Mouse (Mus musculus) CH12.LX (cell line): ENCODE measurements around the gene Gas7. TPM values are rescaled to one million over a fixed set of nuclear protein-coding genes. Genes with fewer than 3 reads are reported as not detected.
A peak's percentile ranks its signal among the peaks of the same experiment; 100 is the strongest.

Experiments
- DNase-seq: peaks from one replicate; pipeline ENCODE4 v3.0.0-alpha.2; 2013; ENCODE audit errors: extremely low read depth
- H3K27ac ChIP-seq: 2 replicates; pipeline ENCODE4 v1.5.1; 2012; ENCODE audit warnings: low read depth, mild to moderate bottlenecking, control low read depth, moderate library complexity; ENCODE audit not compliant: insufficient read depth
- H3K27me3 ChIP-seq: replicated peaks from 2 replicates; pipeline ENCODE3; 2012; ENCODE audit warnings: inconsistent platforms
- H3K36me3 ChIP-seq, 2 experiments: replicated peaks in 1 of 2; 2 replicates each; pipeline versions ENCODE3 to v1.6.1; 2012; ENCODE audit warnings: inconsistent platforms in 1 of 2, low read length in 1 of 2, mild to moderate bottlenecking in 1 of 2, mixed read lengths in 1 of 2, moderate library complexity in 1 of 2; ENCODE audit not compliant: control insufficient read depth in 1 of 2, insufficient read depth in 1 of 2
- H3K4me1 ChIP-seq, 2 experiments: 2 replicates each; pipeline ENCODE4 v1.6.1; 2012; ENCODE audit warnings: inconsistent platforms in 1 of 2, moderate library complexity in 1 of 2; ENCODE audit not compliant: insufficient read depth in 2 of 2, control insufficient read depth in 1 of 2
- H3K4me2 ChIP-seq: 2 replicates; pipeline ENCODE4 v1.6.1; 2012; ENCODE audit warnings: low read depth, mild to moderate bottlenecking, control low read depth; ENCODE audit not compliant: poor library complexity, insufficient read depth, severe bottlenecking
- H3K4me3 ChIP-seq, 3 experiments: fragments of 150-350 bp in 1 of 3; sonication (generic) in 1 of 3; replicated peaks in 1 of 3; 2 replicates each; pipeline versions ENCODE3 to v1.5.1; 2011 to 2012; ENCODE audit warnings: low read depth in 2 of 3, low read length in 2 of 3, mild to moderate bottlenecking in 2 of 3, moderate library complexity in 2 of 3, control low read depth in 1 of 3, improper control_type of control experiment in 1 of 3, inconsistent platforms in 1 of 3, mixed read lengths in 1 of 3; ENCODE audit not compliant: poor library complexity in 1 of 3
- H3K79me2 ChIP-seq: replicated peaks from 2 replicates; pipeline ENCODE4 v1.6.1; 2012; ENCODE audit warnings: mild to moderate bottlenecking, moderate library complexity; ENCODE audit not compliant: control insufficient read depth, poor library complexity, insufficient read depth, severe bottlenecking; ENCODE audit errors: extremely low read depth
- H3K9ac ChIP-seq: 2 replicates; pipeline ENCODE4 v1.6.1; 2012; ENCODE audit warnings: low read depth, mild to moderate bottlenecking, control low read depth, moderate library complexity; ENCODE audit not compliant: insufficient read depth
- H3K9me3 ChIP-seq: replicated peaks from 2 replicates; pipeline ENCODE3; 2012; ENCODE audit warnings: low read length, inconsistent platforms, mixed read lengths
- CHD2 ChIP-seq: IDR thresholded peaks from 2 replicates; pipeline ENCODE4 v1.6.1; 2011; ENCODE audit warnings: low read length, improper control_type of control experiment
- CTCF ChIP-seq, 2 experiments: IDR thresholded peaks in 1 of 2; conservative IDR thresholded peaks in 1 of 2; 2 replicates each; pipeline ENCODE4 v1.5.1; 2011 to 2012; ENCODE audit warnings: low read depth in 2 of 2, low read length in 2 of 2, improper control_type of control experiment in 1 of 2, inconsistent platforms in 1 of 2, mild to moderate bottlenecking in 1 of 2, moderate library complexity in 1 of 2
- E2F4 ChIP-seq: IDR thresholded peaks from 2 replicates; pipeline ENCODE4 v1.6.1; 2011; ENCODE audit warnings: low read depth, low read length, improper control_type of control experiment; ENCODE audit not compliant: insufficient replicate concordance
- ELF1 ChIP-seq: IDR thresholded peaks from 2 replicates; pipeline ENCODE4 v1.6.1; 2014; ENCODE audit warnings: low read depth, mild to moderate bottlenecking, inconsistent platforms, low read length, improper control_type of control experiment
- EP300 ChIP-seq: IDR thresholded peaks from 2 replicates; pipeline ENCODE4 v1.6.1; 2011; ENCODE audit warnings: low read length, improper control_type of control experiment
- ETS1 ChIP-seq: conservative IDR thresholded peaks from 2 replicates; pipeline ENCODE4 v1.6.1; 2012; ENCODE audit warnings: low read depth, mild to moderate bottlenecking, inconsistent platforms, low read length, improper control_type of control experiment, moderate library complexity
- HCFC1 ChIP-seq: IDR thresholded peaks from 2 replicates; pipeline ENCODE4 v1.6.1; 2012; ENCODE audit warnings: low read depth, mild to moderate bottlenecking, inconsistent platforms, low read length, improper control_type of control experiment
- JUN ChIP-seq: IDR thresholded peaks from 2 replicates; pipeline ENCODE4 v1.6.1; 2011; ENCODE audit warnings: low read depth, mild to moderate bottlenecking, low read length, improper control_type of control experiment, moderate library complexity; ENCODE audit not compliant: insufficient read depth
- JUND ChIP-seq: conservative IDR thresholded peaks from 2 replicates; pipeline ENCODE4 v1.6.1; 2011; ENCODE audit warnings: low read depth, low read length, improper control_type of control experiment
- MAFK ChIP-seq: IDR thresholded peaks from 2 replicates; pipeline ENCODE4 v1.6.1; 2011; ENCODE audit warnings: low read length, improper control_type of control experiment; ENCODE audit not compliant: insufficient replicate concordance
- MAX ChIP-seq: IDR thresholded peaks from 2 replicates; pipeline ENCODE4 v1.6.1; 2011; ENCODE audit warnings: low read length, improper control_type of control experiment
- MXI1 ChIP-seq: IDR thresholded peaks from 2 replicates; pipeline ENCODE4 v1.6.1; 2011; ENCODE audit warnings: mild to moderate bottlenecking, low read depth, low read length, improper control_type of control experiment
- MYC ChIP-seq: IDR thresholded peaks from 2 replicates; pipeline ENCODE4 v1.6.1; 2011; ENCODE audit warnings: low read depth, mild to moderate bottlenecking, improper control_type of control experiment, low read length
- NELFE ChIP-seq: IDR thresholded peaks from 2 replicates; pipeline ENCODE4 v1.6.1; 2011; ENCODE audit warnings: low read depth, low read length, improper control_type of control experiment
- NRF1 ChIP-seq: IDR thresholded peaks from 2 replicates; pipeline ENCODE4 v1.6.1; 2014; ENCODE audit warnings: low read depth, mild to moderate bottlenecking, inconsistent platforms, low read length, improper control_type of control experiment, moderate library complexity
- POLR2A ChIP-seq: IDR thresholded peaks from 2 replicates; pipeline ENCODE4 v1.6.1; 2011; ENCODE audit warnings: low read depth, mild to moderate bottlenecking, improper control_type of control experiment, low read length
- RAD21 ChIP-seq: IDR thresholded peaks from 2 replicates; pipeline ENCODE4 v1.6.1; 2011; ENCODE audit warnings: low read depth, mild to moderate bottlenecking, low read length, improper control_type of control experiment, moderate library complexity
- TBP ChIP-seq: conservative IDR thresholded peaks from 2 replicates; pipeline ENCODE4 v1.6.1; 2011; ENCODE audit warnings: low read depth, low read length, improper control_type of control experiment
- ZMIZ1 ChIP-seq: IDR thresholded peaks from 2 replicates; pipeline ENCODE4 v1.6.1; 2012; ENCODE audit warnings: low read depth, mild to moderate bottlenecking, inconsistent platforms, low read length, improper control_type of control experiment
- ZNF384 ChIP-seq: IDR thresholded peaks from 2 replicates; pipeline ENCODE4 v1.6.1; 2012; ENCODE audit warnings: low read depth, low read length, improper control_type of control experiment, inconsistent platforms
- dilution Hi-C: fragments of 300-500 bp; cut with MboI; formaldehyde crosslinking; loops from 2 replicates; pipeline ENCODE4 v1.14.3; 2020; ENCODE audit warnings: low sequenced_read_pairs; ENCODE audit not compliant: extremely low pct_unique_long_range_greater_than_20kb, extremely low pct_ligation_motif_present
- in situ Hi-C: fragments of 300-500 bp; cut with MboI; formaldehyde crosslinking; loops from 3 replicates; pipeline ENCODE4 v1.14.3; 2019; ENCODE audit warnings: low sequenced_read_pairs, low pct_ligation_motif_present, low pct_unique_long_range_greater_than_20kb, mixed read lengths
- polyA plus RNA-seq: library from polyadenylated mRNA; unstranded; fragments of >175 nt; gene quantifications from 2 replicates; pipeline ENCODE4 v1.2.1, GENCODE M21; 2012; ENCODE audit warnings: low read depth; ENCODE audit not compliant: insufficient read length
- total RNA-seq, 2 experiments: library from RNA; depleted of rRNA; stranded (reverse); fragments of 300-350 nt in 1 of 2; fragments of >200 nt in 1 of 2; gene quantifications; 2 replicates each; pipeline ENCODE4 v1.2.3; 2012 to 2014

Gene Gas7
- total and polyA plus RNA-seq, 3 experiments = 7.0 to 20.8 (median 7.0) TPM

DNA sequence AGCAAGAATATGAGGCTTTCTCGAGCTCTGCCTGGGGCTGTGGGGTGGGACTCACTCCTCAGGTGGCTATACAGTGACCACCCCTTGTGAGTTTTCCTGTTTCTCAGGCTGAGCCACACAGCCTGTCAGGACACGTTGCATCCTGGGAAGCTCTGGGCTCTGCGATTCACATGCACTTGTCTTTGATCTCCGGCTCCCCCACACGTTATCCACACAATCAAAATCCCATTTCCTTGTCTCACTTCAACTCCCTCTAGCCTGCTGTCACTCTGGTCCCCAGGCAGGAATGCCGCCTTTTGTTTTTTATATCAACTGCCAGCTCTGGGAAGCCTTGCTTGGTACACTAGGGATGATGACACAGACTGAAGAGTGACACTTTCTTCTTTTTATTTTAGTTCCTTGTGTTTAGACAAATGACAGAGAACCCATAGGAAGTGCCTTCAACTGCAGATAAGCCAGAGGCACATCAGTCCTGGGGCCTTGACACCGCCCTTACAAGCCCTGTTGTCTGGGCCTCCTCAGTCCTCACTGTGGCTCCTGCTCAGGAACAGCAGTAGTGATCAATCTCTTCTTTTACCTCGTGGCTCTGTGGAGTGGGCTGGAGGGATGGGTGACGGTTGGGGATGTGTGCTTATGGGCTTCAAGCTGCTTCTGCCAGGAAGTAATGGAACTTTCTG lies 103.7 kb downstream of the Gas7 start:
- H3K27me3 ChIP-seq = no peaks in the 10 kb centered on the region
- H3K27ac ChIP-seq = no peak overlapping the region
- in situ Hi-C loops = no loop called here
- 0 out of 2 replicates have a peak, but pooled peaks have one; percentile 20 for TF ChIP-seq MYC
- TF ChIP-seq CHD2 = no peak; the same call in 1 of the 2 replicates
- TF ChIP-seq ELF1 = no peak
- TF ChIP-seq TBP = no peak
- no peak for TF ChIP-seq E2F4
- TF ChIP-seq MXI1 = no peak
- no peak for TF ChIP-seq CTCF (conservative IDR thresholded peaks at IDR 0.05 in 1 of 2, IDR thresholded peaks at IDR 0.05 in 1 of 2; ENCODE audit: low read depth in 2 of 2, low read length in 2 of 2)
- no peak for TF ChIP-seq POLR2A
- peak; percentile 46 for TF ChIP-seq MAX
- no peak for TF ChIP-seq JUND
- TF ChIP-seq NELFE = no peak
- no peak for TF ChIP-seq NRF1
- no peak for TF ChIP-seq EP300
- dilution Hi-C loops = no loop called here
- H3K36me3 ChIP-seq = no peaks in the 10 kb centered on the region
- no peak for DNase-seq
- H3K4me1 ChIP-seq = peaks cover 32 to 48% of the 10 kb centered on the region in 2 experiments
- no peaks in the 10 kb centered on the region for H3K79me2 ChIP-seq
- H3K4me3 ChIP-seq = no peak overlapping the region
- H3K9ac ChIP-seq = no peak overlapping the region
- H3K4me2 ChIP-seq = no peak overlapping the region
- no peaks in the 10 kb centered on the region for H3K9me3 ChIP-seq

GRCm38 (mm10) chr11:67559522-67559921 lies 104.3 kb downstream of the Gas7 start:
- in situ Hi-C loops (no loop called here), dilution Hi-C loops (no loop called here)
- Histone ChIP-seq H3K4me1 (peaks cover 36 to 54% of the 10 kb centered on the region in 2 experiments), H3K79me2 (no peaks in the 10 kb centered on the region), H3K27ac (no peak overlapping the region), H3K9ac (no peak overlapping the region), H3K27me3 (no peaks in the 10 kb centered on the region), H3K4me2 (no peak overlapping the region), H3K4me3 (no peak overlapping the region), H3K36me3 (no peaks in the 10 kb centered on the region), H3K9me3 (no peaks in the 10 kb centered on the region)
- TF ChIP-seq NRF1 (no peak), RAD21 (no peak), MAFK (no peak), ZNF384 (no peak), ZMIZ1 (no peak), HCFC1 (no peak), ELF1 (no peak), JUN (no peak), ETS1 (no peak)
- DNase-seq = no peak
